29 mouse cellular contexts compared by ENCODE assay signal in genomic region chr11:58129302-58129843, GRCm38 (mm10). TPM values are rescaled to one million over a fixed set of nuclear protein-coding genes. Genes with fewer than 3 reads are reported as not detected.
"Had no signal": no experiment of that assay in that cellular context is flagged by ENCODE, and none has a peak within 500 bp of the region (broad histone marks: within the 10 kb centered on the region; RNA-seq: fewer than 3 reads in every experiment).

No protein-coding gene starts in this region.

- H3K4me2 ChIP-seq: limb, embryonic 15.5 days; liver, embryonic 12.5 days; midbrain, embryonic 12.5 days; midbrain, embryonic 15.5 days; neural tube, embryonic 12.5 days; neural tube, embryonic 15.5 days had no signal

- H3K9me3 ChIP-seq: limb, embryonic 15.5 days; liver, embryonic 12.5 days; midbrain, embryonic 12.5 days; midbrain, embryonic 15.5 days; neural tube, embryonic 12.5 days; neural tube, embryonic 15.5 days had no signal

- H3K27me3 ChIP-seq: limb, embryonic 15.5 days; liver, embryonic 12.5 days; midbrain, embryonic 12.5 days; midbrain, embryonic 15.5 days; neural tube, embryonic 12.5 days; neural tube, embryonic 15.5 days had no signal

- DNase-seq: kidney, adult 11 months; kidney, adult 9 months; layer of hippocampus, adult 9-11 months; lung, adult 2 months; lung, postnatal 14 days; lung, postnatal 4 days; right cerebral cortex, adult 18-20 months; right cerebral cortex, postnatal 14 days; right cerebral cortex, postnatal 4 days; thymus, adult 2 months; thymus, postnatal 14 days; thymus, postnatal 4 days had no signal

- H3K9ac ChIP-seq: limb, embryonic 15.5 days; liver, embryonic 12.5 days; midbrain, embryonic 12.5 days; midbrain, embryonic 15.5 days; neural tube, embryonic 12.5 days; neural tube, embryonic 15.5 days had no signal

- ATAC-seq: liver, embryonic 12.5 days; midbrain, embryonic 15.5 days had no signal

- H3K4me1 ChIP-seq: limb, embryonic 15.5 days; midbrain, embryonic 12.5 days; midbrain, embryonic 15.5 days; neural tube, embryonic 12.5 days had no signal

- H3K4me3 ChIP-seq: layer of hippocampus, adult 2 months; limb, embryonic 15.5 days; liver, embryonic 12.5 days; midbrain, embryonic 12.5 days; midbrain, embryonic 15.5 days; neural tube, embryonic 12.5 days; neural tube, embryonic 15.5 days had no signal

- H3K27ac ChIP-seq: layer of hippocampus, adult 2 months; limb, embryonic 15.5 days; midbrain, embryonic 12.5 days; midbrain, embryonic 15.5 days; neural tube, embryonic 12.5 days; neural tube, embryonic 15.5 days; stomach, postnatal 0 days had no signal

RNA-seq across cellular contexts. Expression of gene Gm12248, which starts 36.4 kb away (rescaled TPM):
- total RNA-seq: layer of hippocampus, adult 2 months; layer of hippocampus, postnatal 25 days; left cerebral cortex, adult 18-20 months; left cerebral cortex, postnatal 25 days; megakaryocyte progenitor cell, adult 5-6 weeks; megakaryocyte-erythroid progenitor cell, adult 5-6 weeks had no signal
- polyA plus RNA-seq: limb, embryonic 11.5 days; limb, embryonic 15.5 days; liver, embryonic 12.5 days; liver, embryonic 16.5 days; lung, embryonic 16.5 days; midbrain, embryonic 12.5 days; neural tube, embryonic 12.5 days; neural tube, embryonic 15.5 days; stomach, embryonic 14.5 days; stomach, postnatal 0 days had no signal
